In genomic region chr19:28967652-28968051, GRCm38 (mm10) we compare ENCODE assay signal across 9 mouse cellular contexts. TPM values are rescaled to one million over a fixed set of nuclear protein-coding genes. Genes with fewer than 3 reads are reported as not detected.
DNase-seq lines count a peak whose midpoint lies in the region; ATAC-seq lines count a peak whose summit lies in the region.
"Had no signal": no experiment of that assay in that cellular context is flagged by ENCODE, and none has a peak within 500 bp of the region (broad histone marks: within the 10 kb centered on the region; RNA-seq: fewer than 3 reads in every experiment).

4430402I18Rik (minus strand) TSS chr19:28967800.

- ATAC-seq in hindbrain, embryonic 12.5 days (ENCODE audit: low FRiP score): no peak
- ATAC-seq in midbrain, embryonic 13.5 days: peak; percentile 47

- no peak within 1 kb of the TSS for H3K27ac ChIP-seq in forebrain, embryonic 10.5 days
- H3K27ac ChIP-seq in hindbrain, embryonic 12.5 days: no peak within 1 kb of the TSS
- H3K27ac ChIP-seq in midbrain, embryonic 13.5 days: no peak within 1 kb of the TSS
- H3K27ac ChIP-seq: liver, embryonic 14.5 days had no signal

- DNase-seq in adrenal gland, postnatal 14 days: peak; percentile 47
- DNase-seq in adrenal gland, adult (ENCODE audit: inconsistent age in 2 of 2, low spot score in 1 of 2): no peak
- peak; percentile 51 for DNase-seq in forebrain, embryonic 10.5 days (ENCODE audit: extremely low spot score, low spot score)
- DNase-seq in thymus, postnatal 10 days (ENCODE audit: low spot score in 2 of 2): no peak
- DNase-seq in cerebellum, postnatal 36 days: no peak
- no peak for DNase-seq in gastrocnemius, postnatal 10 days

- 0 out of 2 replicates have a peak within 1 kb of the TSS, but pooled peaks have one; percentile 2 for H3K9ac ChIP-seq in hindbrain, embryonic 12.5 days
- H3K9ac ChIP-seq in midbrain, embryonic 13.5 days (replicated peaks): no peak within 1 kb of the TSS
- H3K9ac ChIP-seq: liver, embryonic 14.5 days had no signal

- H3K4me1 ChIP-seq in forebrain, embryonic 10.5 days: peaks cover 22% of the 10 kb centered on the region
- H3K4me1 ChIP-seq in hindbrain, embryonic 12.5 days: peaks cover 19% of the 10 kb centered on the region
- H3K4me1 ChIP-seq in midbrain, embryonic 13.5 days (replicated peaks): peaks cover 30% of the 10 kb centered on the region

- WGBS in forebrain, embryonic 10.5 days: 9% methylated on average over 11 of the region's 11 CpGs
- WGBS in hindbrain, embryonic 12.5 days: 2% methylated on average over 11 of the region's 11 CpGs
- WGBS in midbrain, embryonic 13.5 days: 3% methylated on average over 11 of the region's 11 CpGs

- H3K27me3 ChIP-seq in forebrain, embryonic 10.5 days (ENCODE audit: poor library complexity, severe bottlenecking): peaks cover 34% of the 10 kb centered on the region
- H3K27me3 ChIP-seq in hindbrain, embryonic 12.5 days: no peaks in the 10 kb centered on the region
- 0 out of 2 replicates have a peak, but pooled peaks cover 4% of the 10 kb centered on the region for H3K27me3 ChIP-seq in midbrain, embryonic 13.5 days

- peak within 1 kb of the TSS; percentile 27 for H3K4me3 ChIP-seq in forebrain, embryonic 10.5 days
- H3K4me3 ChIP-seq in hindbrain, embryonic 12.5 days: no peak within 1 kb of the TSS
- H3K4me3 ChIP-seq in midbrain, embryonic 13.5 days (replicated peaks): peak within 1 kb of the TSS; percentile 9; the same call in 1 of the 2 replicates

- no peaks in the 10 kb centered on the region for H3K9me3 ChIP-seq in forebrain, embryonic 10.5 days
- no peaks in the 10 kb centered on the region for H3K9me3 ChIP-seq in hindbrain, embryonic 12.5 days (replicated peaks)
- H3K9me3 ChIP-seq in midbrain, embryonic 13.5 days: no peaks in the 10 kb centered on the region

- peak within 1 kb of the TSS; percentile 30; the same call in 1 of the 2 replicates for H3K4me2 ChIP-seq in hindbrain, embryonic 12.5 days (replicated peaks)
- peak within 1 kb of the TSS; percentile 31 for H3K4me2 ChIP-seq in midbrain, embryonic 13.5 days (replicated peaks)

- no peaks in the 10 kb centered on the region for H3K36me3 ChIP-seq in forebrain, embryonic 10.5 days (replicated peaks)
- H3K36me3 ChIP-seq in hindbrain, embryonic 12.5 days: no peaks in the 10 kb centered on the region
- no peaks in the 10 kb centered on the region for H3K36me3 ChIP-seq in midbrain, embryonic 13.5 days

RNA-seq across cellular contexts. Expression of gene 4430402I18Rik, which starts in this region (rescaled TPM):
- 11.4 and 12.2 TPM in 2 replicates for total RNA-seq in adrenal gland, postnatal 14 days (2021)
- polyA plus RNA-seq in forebrain, embryonic 10.5 days (2016; fragmentation: Nextera tagmentation; extraction: Ambion mirVana): 0.25 and 0.46 TPM in 2 replicates
- 0.81 and 1.1 TPM in 2 replicates for polyA plus RNA-seq in hindbrain, embryonic 12.5 days (2016; fragmentation: Nextera tagmentation; extraction: Ambion mirVana)
- 0.67 and 0.84 TPM in 2 replicates for polyA plus RNA-seq in midbrain, embryonic 13.5 days (2015; fragmentation: Nextera tagmentation; extraction: Ambion mirVana)
- 1 to 10 TPM in 1 of 2 experiments, under 1 TPM in 1; 0.66 to 1.1 TPM for total RNA-seq in gastrocnemius, postnatal 10 days (2021)

Comparison
In these comparisons a context has a peak if more than half of its experiments do, and no peak if none do; other contexts are left out.
1. Peak in DNase-seq and H3K4me3 ChIP-seq in forebrain, embryonic 10.5 days; RNA of the gene not detected or under 1 TPM.
2. Peak in ATAC-seq, H3K4me3 ChIP-seq and H3K4me2 ChIP-seq in midbrain, embryonic 13.5 days; RNA of the gene not detected or under 1 TPM.